Mouse (Mus musculus) embryonic facial prominence, embryonic 12.5 days (tissue): ENCODE measurements around the gene Ccdc88c. TPM values are rescaled to one million over a fixed set of nuclear protein-coding genes. Genes with fewer than 3 reads are reported as not detected.

Experiments
- ATAC-seq: fragments of 200-750 bp; cut with Nextera tagmentation; 2 replicates; pipeline ENCODE4 v1.8.0; 2017; ENCODE audit not compliant: insufficient number of reproducible peaks, insufficient read depth, low FRiP score, low TSS enrichment
- H3K27ac ChIP-seq: fragments of 300-500 bp; sonication (generic); 2 replicates; pipeline ENCODE4 v1.5.1; 2016; ENCODE audit warnings: mild to moderate bottlenecking
- H3K27me3 ChIP-seq: fragments of 300-500 bp; sonication (generic); 2 replicates; pipeline ENCODE4 v1.6.1; 2016; ENCODE audit warnings: mild to moderate bottlenecking, moderate library complexity
- H3K36me3 ChIP-seq: fragments of 300-500 bp; sonication (generic); 2 replicates; pipeline ENCODE4 v1.6.1; 2016; ENCODE audit warnings: mild to moderate bottlenecking
- H3K4me1 ChIP-seq: fragments of 300-500 bp; sonication (generic); 2 replicates; pipeline ENCODE4 v1.6.1; 2016
- H3K4me2 ChIP-seq: fragments of 300-500 bp; sonication (generic); replicated peaks from 2 replicates; pipeline ENCODE4 v1.6.1; 2016; ENCODE audit warnings: mild to moderate bottlenecking, moderate library complexity
- H3K4me3 ChIP-seq: fragments of 300-500 bp; sonication (generic); 2 replicates; pipeline ENCODE4 v1.5.1; 2016; ENCODE audit warnings: mild to moderate bottlenecking
- H3K9ac ChIP-seq: fragments of 300-500 bp; sonication (generic); 2 replicates; pipeline ENCODE4 v1.6.1; 2016; ENCODE audit warnings: mild to moderate bottlenecking, moderate library complexity
- H3K9me3 ChIP-seq: fragments of 300-500 bp; sonication (generic); 2 replicates; pipeline ENCODE4 v1.6.1; 2016; ENCODE audit warnings: mild to moderate bottlenecking, moderate library complexity
- WGBS: fragments of 180-500 bp; shearing (Covaris S2); methylation state at CpG from one replicate; pipeline ENCODE4 v1.1.7; 2016; 5-methylcytosine and 5-hydroxymethylcytosine counted together
- polyA plus RNA-seq: library from polyadenylated mRNA; unstranded; fragments of >200 nt; fragmentation: Nextera tagmentation; extraction: Ambion mirVana; gene quantifications from 2 replicates; pipeline ENCODE4 v1.2.1, GENCODE M21; 2016

Gene Ccdc88c
- polyA plus RNA-seq, 1 experiment from 2014 or later: 6.7 TPM

- no peak for ATAC-seq
- Histone ChIP-seq H3K4me1 (no peaks in the 10 kb centered on the region), H3K9me3 (no peaks in the 10 kb centered on the region), H3K27ac (no peak overlapping the region), H3K4me3 (no peak overlapping the region), H3K4me2 (no peak overlapping the region), H3K36me3 (no peaks in the 10 kb centered on the region), H3K27me3 (no peaks in the 10 kb centered on the region), H3K9ac (no peak overlapping the region)
- WGBS: 81% methylated on average over 5 of the region's 5 CpGs
Observed at GRCm38 (mm10) chr12:100979616-100980015, 49.2 kb downstream of the Ccdc88c start.

DNA sequence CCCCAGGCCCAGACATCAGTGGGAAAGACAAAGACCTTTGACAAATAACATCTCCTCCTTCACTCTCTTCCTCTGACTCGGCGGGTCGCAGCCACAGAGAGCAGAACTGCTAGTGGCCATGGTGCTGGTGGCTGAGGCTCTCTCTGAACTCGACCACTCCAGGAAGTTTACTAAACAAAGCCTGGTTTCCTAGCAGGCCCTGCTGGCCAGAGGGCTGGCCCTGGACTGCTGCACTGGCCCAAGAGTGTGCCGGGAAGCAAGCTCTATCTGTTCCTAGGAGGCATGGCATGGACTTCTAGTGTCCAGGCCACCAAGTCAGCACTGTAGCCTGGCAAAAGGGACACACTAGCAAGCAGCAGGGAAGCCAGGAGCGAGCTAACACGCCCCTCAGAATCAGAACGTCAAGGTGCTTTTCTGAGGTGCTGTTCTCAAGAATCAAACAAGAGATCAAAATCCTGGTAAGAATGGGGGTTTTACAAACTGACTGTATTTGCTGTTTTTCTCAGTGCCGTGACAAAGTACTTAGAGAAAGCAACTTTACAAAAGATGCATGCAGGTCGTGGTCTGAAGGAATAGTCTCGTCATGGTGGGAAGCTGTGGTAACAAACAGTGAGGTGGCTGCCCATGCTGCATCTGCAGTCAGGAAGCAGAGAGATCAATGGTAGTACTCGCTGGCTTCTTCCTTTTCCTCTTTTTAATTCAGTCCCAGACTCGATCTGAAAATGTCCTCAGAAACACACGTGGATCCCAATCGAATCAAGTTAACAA is 50.7 kb downstream of the Ccdc88c start:
- no peaks in the 10 kb centered on the region for H3K9me3 ChIP-seq
- no peak overlapping the region for H3K9ac ChIP-seq
- H3K4me1 ChIP-seq: no peaks in the 10 kb centered on the region
- H3K4me2 ChIP-seq: no peak overlapping the region
- ATAC-seq: no peak
- 73% methylated on average over 15 of the region's 15 CpGs for WGBS
- no peaks in the 10 kb centered on the region for H3K36me3 ChIP-seq
- H3K27me3 ChIP-seq: no peaks in the 10 kb centered on the region
- H3K4me3 ChIP-seq: no peak overlapping the region
- no peak overlapping the region for H3K27ac ChIP-seq

DNA sequence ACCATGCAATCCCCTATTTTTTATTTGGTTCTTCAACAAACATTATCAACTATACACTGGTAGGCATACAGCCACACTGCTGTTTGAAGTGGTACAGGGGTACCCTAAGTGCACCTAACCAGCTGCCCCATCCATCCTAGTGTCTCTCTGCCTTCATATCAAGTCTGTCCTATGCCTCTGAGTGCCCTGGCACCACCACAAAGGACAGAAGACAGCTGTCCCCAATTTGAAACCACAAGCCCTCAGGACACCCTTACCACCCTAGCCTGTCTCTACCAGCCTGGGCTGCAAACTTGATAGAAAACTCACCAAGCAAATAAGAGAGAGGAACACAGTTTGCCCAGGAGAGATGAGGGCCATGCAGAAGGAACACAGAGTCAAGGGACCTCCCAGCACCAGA is 51.3 kb downstream of the Ccdc88c start:
- Histone ChIP-seq H3K36me3 (no peaks in the 10 kb centered on the region), H3K4me1 (no peaks in the 10 kb centered on the region)
- ATAC-seq: no peak

GRCm38 (mm10) chr12:100969808-100970207 is 59.0 kb downstream of the Ccdc88c start:
- Histone ChIP-seq H3K9ac (no peak overlapping the region), H3K4me3 (no peak overlapping the region), H3K36me3 (no peaks in the 10 kb centered on the region), H3K4me2 (no peak overlapping the region), H3K27me3 (no peaks in the 10 kb centered on the region), H3K4me1 (peaks cover 3% of the 10 kb centered on the region; the same call in 1 of the 2 replicates), H3K27ac (no peak overlapping the region), H3K9me3 (no peaks in the 10 kb centered on the region)
- 77% methylated on average over 7 of the region's 7 CpGs for WGBS
- no peak for ATAC-seq

More for the DNA sequence above, 51.3 kb downstream of the Ccdc88c start:
- Histone ChIP-seq H3K9ac (no peak overlapping the region), H3K4me3 (no peak overlapping the region), H3K27ac (no peak overlapping the region), H3K27me3 (no peaks in the 10 kb centered on the region), H3K9me3 (no peaks in the 10 kb centered on the region), H3K4me2 (no peak overlapping the region)

GRCm38 (mm10) chr12:100967383-100967782 is 61.5 kb downstream of the Ccdc88c start:
- ATAC-seq: no peak
- no peak overlapping the region for H3K27ac ChIP-seq
- H3K4me3 ChIP-seq: no peak overlapping the region
- no peaks in the 10 kb centered on the region for H3K9me3 ChIP-seq
- peaks cover 3% of the 10 kb centered on the region; the same call in 1 of the 2 replicates for H3K4me1 ChIP-seq
- H3K9ac ChIP-seq: no peak overlapping the region
- no peaks in the 10 kb centered on the region for H3K36me3 ChIP-seq
- H3K4me2 ChIP-seq: no peak overlapping the region
- H3K27me3 ChIP-seq: no peaks in the 10 kb centered on the region
- WGBS: 80% methylated on average over 12 of the region's 12 CpGs

DNA sequence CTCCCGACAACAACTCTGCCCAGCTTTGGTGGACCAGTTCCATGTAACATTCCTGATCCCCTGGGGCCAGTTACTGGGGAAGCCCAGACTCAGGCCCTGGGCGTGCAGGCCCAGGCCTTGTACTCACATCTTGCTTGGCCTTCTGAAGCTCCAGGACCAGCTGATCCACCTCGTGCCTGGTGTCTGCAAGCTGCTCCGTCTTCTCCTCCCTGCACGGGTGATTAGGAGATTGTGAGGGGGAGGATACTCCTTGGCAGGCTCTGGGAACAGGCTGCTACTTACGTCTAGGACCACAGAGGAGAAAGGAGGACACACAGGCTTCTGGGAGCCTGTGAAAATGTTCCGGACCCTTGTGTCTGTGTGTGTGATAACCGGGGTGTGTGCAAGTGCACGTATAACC is 62.6 kb downstream of the Ccdc88c start:
- 80% methylated on average over 9 of the region's 9 CpGs for WGBS

DNA sequence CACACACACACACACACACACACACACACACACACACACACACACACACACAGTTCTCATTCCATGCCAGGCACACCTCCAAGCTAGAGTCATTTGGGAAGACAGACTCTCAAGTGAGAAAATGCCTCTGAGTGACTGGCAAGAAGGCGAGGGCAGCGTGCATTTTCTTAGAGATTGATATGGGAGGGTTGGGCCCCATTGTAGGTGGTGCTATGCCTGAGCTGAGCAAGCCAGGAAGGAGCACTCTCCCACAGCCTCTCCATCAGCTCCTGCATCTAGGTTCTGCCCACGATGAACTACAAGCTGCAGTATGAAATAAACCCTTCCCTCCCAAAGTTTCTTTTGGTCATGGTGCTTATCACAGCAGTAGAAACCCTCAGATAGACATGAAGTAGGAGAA is 63.6 kb downstream of the Ccdc88c start:
- H3K4me2 ChIP-seq: no peak overlapping the region
- no peak overlapping the region for H3K9ac ChIP-seq
- no peak for ATAC-seq
- H3K27me3 ChIP-seq: no peaks in the 10 kb centered on the region
- no peaks in the 10 kb centered on the region for H3K36me3 ChIP-seq
- H3K4me1 ChIP-seq: peaks cover 3% of the 10 kb centered on the region; the same call in 1 of the 2 replicates
- H3K9me3 ChIP-seq: no peaks in the 10 kb centered on the region
- WGBS: 88% methylated on average over 3 of the region's 3 CpGs
- H3K27ac ChIP-seq: no peak overlapping the region
- no peak overlapping the region for H3K4me3 ChIP-seq

More for the DNA sequence above, 62.6 kb downstream of the Ccdc88c start:
- Histone ChIP-seq H3K27me3 (no peaks in the 10 kb centered on the region), H3K9ac (no peak overlapping the region), H3K27ac (no peak overlapping the region), H3K4me3 (no peak overlapping the region), H3K4me1 (peaks cover 3% of the 10 kb centered on the region; the same call in 1 of the 2 replicates), H3K4me2 (no peak overlapping the region), H3K9me3 (no peaks in the 10 kb centered on the region), H3K36me3 (no peaks in the 10 kb centered on the region)
- ATAC-seq: no peak

DNA sequence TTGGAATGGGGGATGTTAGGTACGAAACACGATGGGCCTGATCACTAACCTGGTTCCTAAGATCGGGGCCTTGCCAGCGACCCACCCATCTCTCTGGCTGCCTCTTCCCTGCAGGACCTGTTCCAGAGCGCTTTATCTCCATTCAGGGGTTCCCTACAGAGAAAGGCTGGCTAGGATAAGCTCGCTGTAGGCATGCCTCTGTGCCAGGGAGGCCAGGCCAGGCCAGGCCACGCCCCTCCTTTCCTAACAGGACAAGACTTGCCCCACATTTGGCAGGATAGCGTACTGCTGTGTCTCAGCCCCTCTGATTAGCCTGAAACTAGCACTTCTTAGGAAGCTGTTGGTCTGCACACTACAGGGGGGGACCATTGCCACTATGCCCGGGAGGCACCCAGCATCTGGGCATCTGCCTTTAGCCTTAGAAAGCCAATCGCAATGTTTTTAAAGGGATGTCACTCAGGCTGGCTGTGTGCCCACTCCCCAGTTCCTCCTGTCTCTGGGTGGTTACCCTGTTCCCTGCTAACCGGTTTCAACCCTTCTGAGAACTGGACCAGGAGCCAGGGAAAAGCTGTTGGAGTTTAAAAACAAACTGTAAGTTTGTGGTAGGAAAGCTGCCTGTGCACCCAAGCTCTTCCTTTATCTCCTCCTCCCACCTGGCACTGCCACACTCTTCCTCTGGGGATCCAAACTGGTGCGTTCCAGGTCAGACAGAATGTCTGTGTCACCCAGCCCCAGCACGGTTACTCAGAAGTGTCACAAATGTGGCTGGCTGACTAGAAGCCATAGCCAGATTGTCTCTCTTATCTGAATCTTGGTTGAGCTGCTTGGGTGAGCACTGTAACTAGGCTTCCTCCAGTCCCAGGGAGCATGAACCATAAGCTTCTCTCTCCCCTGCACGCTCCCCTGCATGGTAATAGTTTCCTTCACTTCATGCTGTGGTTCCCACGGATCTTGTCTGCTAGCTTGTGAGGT is 69.9 kb downstream of the Ccdc88c start:
- no peak overlapping the region for H3K27ac ChIP-seq
- H3K4me3 ChIP-seq: no peak overlapping the region
- 72% methylated on average over 15 of the region's 15 CpGs for WGBS
- H3K9ac ChIP-seq: no peak overlapping the region
- H3K27me3 ChIP-seq: no peaks in the 10 kb centered on the region
- no peaks in the 10 kb centered on the region for H3K9me3 ChIP-seq
- ATAC-seq: no peak
- no peaks in the 10 kb centered on the region for H3K36me3 ChIP-seq
- H3K4me2 ChIP-seq: no peak overlapping the region
- peaks cover 8% of the 10 kb centered on the region for H3K4me1 ChIP-seq

DNA sequence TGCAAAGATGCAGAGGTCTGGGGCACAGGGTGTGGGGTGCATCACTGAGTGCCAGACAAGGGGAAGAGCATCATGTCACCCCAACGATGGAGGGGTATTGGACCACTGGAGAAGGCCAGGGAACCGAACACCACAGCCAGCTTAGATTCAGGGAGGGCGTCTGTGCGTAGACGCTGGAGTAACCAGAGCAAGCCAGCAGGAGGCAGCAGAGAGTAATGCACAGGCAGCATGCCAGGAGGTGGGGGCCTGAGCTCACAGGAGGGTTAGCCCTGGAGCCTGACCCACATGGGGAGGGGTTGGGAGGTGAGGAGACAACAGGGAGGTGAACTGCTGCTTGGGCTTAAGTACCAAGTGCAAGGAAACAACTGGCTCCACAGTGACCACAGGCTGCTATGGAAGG is 70.8 kb downstream of the Ccdc88c start:
- no peaks in the 10 kb centered on the region for H3K27me3 ChIP-seq
- 18% methylated on average over 5 of the region's 5 CpGs for WGBS
- H3K36me3 ChIP-seq: no peaks in the 10 kb centered on the region
- no peak overlapping the region for H3K27ac ChIP-seq
- H3K4me1 ChIP-seq: peaks cover 8% of the 10 kb centered on the region
- H3K4me2 ChIP-seq: no peak overlapping the region
- no peaks in the 10 kb centered on the region for H3K9me3 ChIP-seq
- peak; percentile 19; the same call in 1 of the 2 replicates for ATAC-seq
- H3K4me3 ChIP-seq: no peak overlapping the region
- no peak overlapping the region for H3K9ac ChIP-seq

DNA sequence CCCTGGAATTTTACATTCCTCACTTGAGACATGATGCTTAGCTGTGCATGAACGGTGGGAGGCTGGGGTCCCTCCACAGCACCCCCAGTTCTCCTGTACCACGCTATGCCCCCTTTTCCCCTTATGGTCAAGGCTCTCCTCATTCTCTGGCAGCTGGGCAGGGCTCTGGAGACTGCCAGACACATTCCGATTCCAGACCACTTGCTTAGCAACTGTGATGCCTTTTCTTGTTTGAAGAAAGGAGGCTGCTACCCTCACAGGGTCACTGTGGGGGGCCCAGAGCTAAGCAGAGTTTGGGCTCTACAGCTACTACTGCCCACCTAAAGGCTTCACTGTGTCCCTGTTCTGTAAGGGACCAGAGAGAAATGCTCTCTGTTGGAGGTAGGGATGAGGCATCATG is 71.6 kb downstream of the Ccdc88c start:
- no peaks in the 10 kb centered on the region for H3K9me3 ChIP-seq
- H3K4me3 ChIP-seq: no peak overlapping the region
- no peak overlapping the region for H3K4me2 ChIP-seq
- H3K27me3 ChIP-seq: no peaks in the 10 kb centered on the region
- WGBS: 67% methylated on average over 3 of the region's 3 CpGs
- H3K36me3 ChIP-seq: no peaks in the 10 kb centered on the region
- no peak overlapping the region for H3K27ac ChIP-seq
- peaks cover 8% of the 10 kb centered on the region for H3K4me1 ChIP-seq
- ATAC-seq: no peak
- H3K9ac ChIP-seq: no peak overlapping the region

DNA sequence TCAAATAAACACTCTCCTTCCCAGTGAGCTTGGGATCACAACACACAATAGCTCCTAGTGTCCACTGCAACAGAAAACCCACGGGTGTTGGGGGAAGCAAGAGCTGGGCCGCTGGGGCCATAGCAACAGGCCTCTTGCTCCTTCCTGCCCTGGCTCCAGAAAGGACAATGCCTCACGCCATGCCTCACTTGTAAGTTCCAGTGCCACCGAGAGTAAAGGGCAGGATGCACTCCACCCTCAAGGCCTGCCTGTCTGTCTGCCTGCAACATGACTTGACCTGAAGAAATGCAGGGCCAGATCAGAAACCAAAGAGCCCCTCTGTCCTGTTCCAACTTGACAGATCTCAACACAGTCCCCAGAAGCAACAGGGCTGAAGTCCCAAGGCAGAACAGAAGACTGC is 72.0 kb downstream of the Ccdc88c start:
- ATAC-seq: no peak
- Histone ChIP-seq H3K27ac (no peak overlapping the region), H3K4me2 (no peak overlapping the region), H3K4me1 (peaks cover 8% of the 10 kb centered on the region), H3K9ac (no peak overlapping the region), H3K4me3 (no peak overlapping the region), H3K9me3 (no peaks in the 10 kb centered on the region), H3K27me3 (no peaks in the 10 kb centered on the region), H3K36me3 (no peaks in the 10 kb centered on the region)
- 52% methylated on average over 4 of the region's 4 CpGs for WGBS

DNA sequence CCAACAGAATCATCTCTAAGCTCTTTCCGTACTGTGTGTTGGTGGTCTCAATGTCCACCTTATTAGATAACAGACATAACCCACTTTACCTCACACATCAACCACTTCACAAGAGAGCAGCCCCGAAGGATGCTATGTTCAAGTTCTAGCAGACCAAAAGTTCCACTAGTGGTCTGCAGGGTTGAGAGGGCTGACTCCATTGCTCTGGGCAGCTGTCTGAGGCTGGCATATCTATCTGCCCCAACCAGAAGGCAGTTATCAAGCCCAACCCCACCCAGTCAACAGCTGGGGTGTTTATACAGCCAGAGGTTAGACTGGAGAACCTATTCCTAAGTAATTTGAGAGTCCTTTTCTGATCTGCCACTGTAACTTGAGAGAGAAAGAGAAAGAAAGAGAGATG is 72.8 kb downstream of the Ccdc88c start:
- H3K9me3 ChIP-seq: no peaks in the 10 kb centered on the region
- no peak overlapping the region for H3K9ac ChIP-seq
- H3K4me1 ChIP-seq: peaks cover 8% of the 10 kb centered on the region
- no peak for ATAC-seq
- H3K27ac ChIP-seq: no peak overlapping the region; the same call in 1 of the 2 replicates
- no peak overlapping the region for H3K4me2 ChIP-seq
- H3K27me3 ChIP-seq: no peaks in the 10 kb centered on the region
- no peaks in the 10 kb centered on the region for H3K36me3 ChIP-seq
- no peak overlapping the region for H3K4me3 ChIP-seq
- WGBS: 73% methylated on average over 2 of the region's 2 CpGs
